Comparison of ENCODE assay signal across 11 mouse cellular contexts in the genomic region with DNA sequence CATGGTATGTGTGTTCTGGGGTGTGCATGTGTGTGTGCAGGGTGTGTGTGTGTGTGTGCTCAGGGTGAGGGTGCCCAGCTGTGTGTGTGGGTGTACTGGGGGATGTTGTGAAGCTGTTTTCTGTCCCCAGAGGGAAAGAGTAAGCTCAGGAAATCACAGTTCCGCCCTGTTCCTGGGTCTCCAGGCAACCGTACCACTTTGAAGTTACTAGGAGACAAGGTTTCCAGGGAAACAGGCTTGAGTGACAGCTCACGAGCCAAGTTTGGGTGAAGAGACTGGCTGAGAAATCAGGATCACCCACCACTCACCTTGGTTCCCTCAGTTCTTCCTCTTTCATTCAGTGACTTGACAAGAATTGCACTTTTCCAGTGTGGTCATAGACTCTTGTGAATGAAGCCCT. TPM values are rescaled to one million over a fixed set of nuclear protein-coding genes. Genes with fewer than 3 reads are reported as not detected.
A peak's percentile ranks its signal among the peaks of the same experiment; 100 is the strongest.
DNase-seq lines count a peak whose midpoint lies in the region; ATAC-seq and TF ChIP-seq lines count a peak whose summit lies in the region.
"Had no signal": no experiment of that assay in that cellular context is flagged by ENCODE, and none has a peak within 500 bp of the region (broad histone marks: within the 10 kb centered on the region; RNA-seq: fewer than 3 reads in every experiment).

No protein-coding gene starts in this region.

- peaks cover 9% of the 10 kb centered on the region for H3K27me3 ChIP-seq in forebrain, embryonic 12.5 days
- peaks cover 4% of the 10 kb centered on the region for H3K27me3 ChIP-seq in forebrain, embryonic 10.5 days (ENCODE audit: poor library complexity, severe bottlenecking)
- H3K27me3 ChIP-seq in midbrain, postnatal 0 days (ENCODE audit: insufficient read depth, low read length) = no peaks in the 10 kb centered on the region
- H3K27me3 ChIP-seq in kidney, embryonic 14.5 days (ENCODE audit: control insufficient read depth, insufficient read depth, low read length) = no peaks in the 10 kb centered on the region

- H3K36me3 ChIP-seq in forebrain, embryonic 12.5 days (replicated peaks) = 0 out of 2 replicates have a peak, but pooled peaks cover 4% of the 10 kb centered on the region
- peaks cover 9% of the 10 kb centered on the region; the same call in 1 of the 2 replicates for H3K36me3 ChIP-seq in forebrain, embryonic 10.5 days (replicated peaks)
- peaks cover 2% of the 10 kb centered on the region; the same call in 1 of the 2 replicates for H3K36me3 ChIP-seq in midbrain, postnatal 0 days (ENCODE audit: insufficient read depth, low read length)
- H3K36me3 ChIP-seq in kidney, embryonic 14.5 days (ENCODE audit: control insufficient read depth, insufficient read depth, low read length) = no peaks in the 10 kb centered on the region; the same call in 1 of the 2 replicates

- ATAC-seq in forebrain, embryonic 12.5 days (ENCODE audit: low FRiP score) = peak; percentile 1; the same call in 1 of the 2 replicates
- peak; percentile 8; the same call in 1 of the 2 replicates for ATAC-seq in midbrain, postnatal 0 days (ENCODE audit: low FRiP score)
- ATAC-seq in kidney, embryonic 14.5 days (ENCODE audit: low FRiP score, low TSS enrichment) = no peak

- H3K27ac ChIP-seq in forebrain, embryonic 12.5 days = peak overlapping the region; percentile 69; the same call in 1 of the 2 replicates
- no peak overlapping the region for H3K27ac ChIP-seq in forebrain, embryonic 10.5 days
- peak overlapping the region; percentile 69 for H3K27ac ChIP-seq in midbrain, postnatal 0 days (ENCODE audit: low read depth, low read length)
- no peak overlapping the region for H3K27ac ChIP-seq in kidney, embryonic 14.5 days (ENCODE audit: low read depth, low read length)

- no peak overlapping the region for H3K4me3 ChIP-seq in forebrain, embryonic 12.5 days (replicated peaks)
- no peak overlapping the region for H3K4me3 ChIP-seq in forebrain, embryonic 10.5 days
- H3K4me3 ChIP-seq in midbrain, postnatal 0 days (ENCODE audit: low read depth, low read length) = no peak overlapping the region
- H3K4me3 ChIP-seq in kidney, embryonic 14.5 days (ENCODE audit: low read length) = no peak overlapping the region

- no peak for TF ChIP-seq POLR2A in brain, embryonic 14.5 days (IDR thresholded peaks at IDR 0.05; ENCODE audit: borderline replicate concordance, extremely low read depth, insufficient read depth, insufficient read length, poor library complexity, severe bottlenecking)

- H3K4me2 ChIP-seq in forebrain, embryonic 12.5 days = no peak overlapping the region
- H3K4me2 ChIP-seq in midbrain, postnatal 0 days (ENCODE audit: low read depth, low read length, poor library complexity, severe bottlenecking) = peak overlapping the region; percentile 18; the same call in 1 of the 2 replicates
- H3K4me2 ChIP-seq in kidney, embryonic 14.5 days (replicated peaks; ENCODE audit: low read depth, low read length) = no peak overlapping the region
- H3K4me2 ChIP-seq: liver, embryonic 11.5 days had no signal

- 3% methylated on average over 3 of the region's 3 CpGs for WGBS in forebrain, embryonic 12.5 days
- WGBS in forebrain, embryonic 10.5 days = 18% methylated on average over 3 of the region's 3 CpGs
- WGBS in midbrain, postnatal 0 days = 3% methylated on average over 3 of the region's 3 CpGs
- 14% methylated on average over 3 of the region's 3 CpGs for WGBS in kidney, embryonic 14.5 days

- H3K4me1 ChIP-seq in forebrain, embryonic 12.5 days = peaks cover 23% of the 10 kb centered on the region
- H3K4me1 ChIP-seq in forebrain, embryonic 10.5 days = peaks cover 22% of the 10 kb centered on the region
- 0 out of 2 replicates have a peak, but pooled peaks cover 6% of the 10 kb centered on the region for H3K4me1 ChIP-seq in midbrain, postnatal 0 days (ENCODE audit: insufficient read depth, low read length)
- peaks cover 4% of the 10 kb centered on the region; the same call in 1 of the 2 replicates for H3K4me1 ChIP-seq in kidney, embryonic 14.5 days (ENCODE audit: control insufficient read depth, insufficient read depth, low read length)

- TF ChIP-seq CTCF in brain, embryonic 14.5 days (IDR thresholded peaks at IDR 0.05; ENCODE audit: borderline replicate concordance, extremely low read depth, insufficient read depth, insufficient read length) = no peak
- TF ChIP-seq CTCF in midbrain, postnatal 0 days (IDR thresholded peaks at IDR 0.05) = no peak

- 0 out of 2 replicates have a peak, but pooled peaks cover 3% of the 10 kb centered on the region for H3K9me3 ChIP-seq in forebrain, embryonic 12.5 days
- H3K9me3 ChIP-seq in forebrain, embryonic 10.5 days = no peaks in the 10 kb centered on the region
- H3K9me3 ChIP-seq in midbrain, postnatal 0 days (ENCODE audit: low read length) = no peaks in the 10 kb centered on the region
- H3K9me3 ChIP-seq in kidney, embryonic 14.5 days (ENCODE audit: control insufficient read depth, low read length) = no peaks in the 10 kb centered on the region; the same call in 1 of the 2 replicates

- no peak overlapping the region for H3K9ac ChIP-seq in forebrain, embryonic 12.5 days
- no peak overlapping the region for H3K9ac ChIP-seq in midbrain, postnatal 0 days (replicated peaks; ENCODE audit: low read length, poor library complexity, severe bottlenecking)
- H3K9ac ChIP-seq in kidney, embryonic 14.5 days (ENCODE audit: low read depth, low read length) = no peak overlapping the region

- no peak for DNase-seq in forebrain, embryonic 10.5 days (ENCODE audit: extremely low spot score, low spot score)
- DNase-seq in brain, embryonic 14.5 days (ENCODE audit: low read depth) = peak; percentile 90
- DNase-seq in layer of hippocampus, adult 8-10 months (ENCODE audit: low spot score in 2 of 2) = peak; percentile 59 to 76
- DNase-seq in midbrain, postnatal 0 days (ENCODE audit: low spot score) = peak; percentile 80
- no peak for DNase-seq in adrenal gland, postnatal 10 days
- no peak for DNase-seq in spleen, adult 12 weeks (ENCODE audit: low spot score)
- DNase-seq: B cell, adult 2 months; kidney, postnatal 10 days had no signal

RNA-seq across cellular contexts. Expression of a gene that starts 2.0 kb away (rescaled TPM):
- polyA plus RNA-seq in forebrain, embryonic 12.5 days (2016; fragmentation: Nextera tagmentation; extraction: Ambion mirVana) = 7.4 and 9.5 TPM in 2 replicates
- polyA plus RNA-seq in forebrain, embryonic 10.5 days (2016; fragmentation: Nextera tagmentation; extraction: Ambion mirVana) = 7.2 and 9.6 TPM in 2 replicates
- polyA plus RNA-seq in brain, embryonic 14.5 days (2012; rRNA removed) = 7.3 and 8.7 TPM in 2 replicates
- 10 to 100 TPM; 12.0 to 14.0 (median 13.1) TPM for total RNA-seq in layer of hippocampus, adult 8-10 months (2022)
- 33.7 and 38.6 TPM in 2 replicates for total RNA-seq in midbrain, postnatal 0 days (2014; rRNA removed)
- polyA plus RNA-seq in midbrain, postnatal 0 days (2015; fragmentation: Nextera tagmentation; extraction: Ambion mirVana) = 7.1 and 8.0 TPM in 2 replicates
- total RNA-seq in adrenal gland, postnatal 10 days (2021) = 10 to 100 TPM; 11.9 to 15.1 TPM
- polyA plus RNA-seq in kidney, embryonic 14.5 days (2014; fragmentation: Nextera tagmentation; extraction: Ambion mirVana) = 11.4 and 12.8 TPM in 2 replicates

RNA-seq across cellular contexts. Expression of a gene that starts 9.7 kb away (rescaled TPM):
- 2.0 and 4.1 TPM in 2 replicates for polyA plus RNA-seq in forebrain, embryonic 12.5 days (2016; fragmentation: Nextera tagmentation; extraction: Ambion mirVana)
- polyA plus RNA-seq in forebrain, embryonic 10.5 days (2016; fragmentation: Nextera tagmentation; extraction: Ambion mirVana) = 10.2 and 10.8 TPM in 2 replicates
- polyA plus RNA-seq in brain, embryonic 14.5 days (2012; rRNA removed) = 2.1 and 2.3 TPM in 2 replicates
- 10 to 100 TPM in 1 of 4 experiments, 1 to 10 TPM in 3; 6.6 to 11.3 (median 8.2) TPM for total RNA-seq in layer of hippocampus, adult 8-10 months (2022)
- 2.7 TPM in 1 of 2 replicates, not detected in the other for total RNA-seq in midbrain, postnatal 0 days (2014; rRNA removed)
- polyA plus RNA-seq in midbrain, postnatal 0 days (2015; fragmentation: Nextera tagmentation; extraction: Ambion mirVana) = 1.7 and 1.9 TPM in 2 replicates
- 1 to 10 TPM; 7.0 to 9.1 TPM for total RNA-seq in adrenal gland, postnatal 10 days (2021)
- 10.5 and 11.4 TPM in 2 replicates for polyA plus RNA-seq in kidney, embryonic 14.5 days (2014; fragmentation: Nextera tagmentation; extraction: Ambion mirVana)

RNA-seq across cellular contexts. Expression of a gene that starts 16.8 kb away (rescaled TPM):
- polyA plus RNA-seq in forebrain, embryonic 12.5 days (2016; fragmentation: Nextera tagmentation; extraction: Ambion mirVana) = 37.0 and 40.9 TPM in 2 replicates
- 9.0 and 11.5 TPM in 2 replicates for polyA plus RNA-seq in forebrain, embryonic 10.5 days (2016; fragmentation: Nextera tagmentation; extraction: Ambion mirVana)
- polyA plus RNA-seq in brain, embryonic 14.5 days (2012; rRNA removed) = 179 and 182 TPM in 2 replicates
- 100 to 1,000 TPM; 229 to 244 (median 235) TPM for total RNA-seq in layer of hippocampus, adult 8-10 months (2022)
- 129 and 165 TPM in 2 replicates for total RNA-seq in midbrain, postnatal 0 days (2014; rRNA removed)
- 129 and 136 TPM in 2 replicates for polyA plus RNA-seq in midbrain, postnatal 0 days (2015; fragmentation: Nextera tagmentation; extraction: Ambion mirVana)
- total RNA-seq in adrenal gland, postnatal 10 days (2021) = 10 to 100 TPM; 21.9 to 22.3 TPM
- 7.0 and 9.2 TPM in 2 replicates for polyA plus RNA-seq in kidney, embryonic 14.5 days (2014; fragmentation: Nextera tagmentation; extraction: Ambion mirVana)

RNA-seq across cellular contexts. Expression of a gene that starts 26.2 kb away (rescaled TPM):
- 32.9 and 33.3 TPM in 2 replicates for polyA plus RNA-seq in forebrain, embryonic 12.5 days (2016; fragmentation: Nextera tagmentation; extraction: Ambion mirVana)
- 32.0 and 33.7 TPM in 2 replicates for polyA plus RNA-seq in forebrain, embryonic 10.5 days (2016; fragmentation: Nextera tagmentation; extraction: Ambion mirVana)
- 28.6 and 46.8 TPM in 2 replicates for polyA plus RNA-seq in brain, embryonic 14.5 days (2012; rRNA removed)
- total RNA-seq in layer of hippocampus, adult 8-10 months (2022) = 10 to 100 TPM; 42.8 to 49.1 (median 43.5) TPM
- 32.1 and 50.9 TPM in 2 replicates for total RNA-seq in midbrain, postnatal 0 days (2014; rRNA removed)
- polyA plus RNA-seq in midbrain, postnatal 0 days (2015; fragmentation: Nextera tagmentation; extraction: Ambion mirVana) = 44.2 and 50.1 TPM in 2 replicates
- total RNA-seq in adrenal gland, postnatal 10 days (2021) = 100 to 1,000 TPM; 182 to 187 TPM
- 54.0 and 67.5 TPM in 2 replicates for polyA plus RNA-seq in kidney, embryonic 14.5 days (2014; fragmentation: Nextera tagmentation; extraction: Ambion mirVana)

RNA-seq across cellular contexts. Expression of a gene that starts 26.3 kb away (rescaled TPM):
- 5.2 and 5.8 TPM in 2 replicates for polyA plus RNA-seq in forebrain, embryonic 12.5 days (2016; fragmentation: Nextera tagmentation; extraction: Ambion mirVana)
- polyA plus RNA-seq in forebrain, embryonic 10.5 days (2016; fragmentation: Nextera tagmentation; extraction: Ambion mirVana) = 3.5 and 3.6 TPM in 2 replicates
- polyA plus RNA-seq in brain, embryonic 14.5 days (2012; rRNA removed) = 15.7 and 16.1 TPM in 2 replicates
- 10 to 100 TPM; 18.7 to 22.5 (median 21.8) TPM for total RNA-seq in layer of hippocampus, adult 8-10 months (2022)
- 6.6 and 12.2 TPM in 2 replicates for total RNA-seq in midbrain, postnatal 0 days (2014; rRNA removed)
- 4.7 and 5.2 TPM in 2 replicates for polyA plus RNA-seq in midbrain, postnatal 0 days (2015; fragmentation: Nextera tagmentation; extraction: Ambion mirVana)
- 1 to 10 TPM; 5.6 to 8.8 TPM for total RNA-seq in adrenal gland, postnatal 10 days (2021)
- 3.4 and 4.0 TPM in 2 replicates for polyA plus RNA-seq in kidney, embryonic 14.5 days (2014; fragmentation: Nextera tagmentation; extraction: Ambion mirVana)

Comparison
In these comparisons a context has a peak if more than half of its experiments do, and no peak if none do; other contexts are left out.
1. H3K27ac ChIP-seq: peak in forebrain, embryonic 12.5 days (single experiment) and midbrain, postnatal 0 days (single experiment); none in forebrain, embryonic 10.5 days (single experiment) and kidney, embryonic 14.5 days (single experiment).
2. DNase-seq: peak in brain, embryonic 14.5 days (single experiment), layer of hippocampus, adult 8-10 months (2 of 2) and midbrain, postnatal 0 days (single experiment); none in forebrain, embryonic 10.5 days (single experiment), adrenal gland, postnatal 10 days (single experiment) and spleen, adult 12 weeks (single experiment).